Mouse (Mus musculus) liver, embryonic 14 days (tissue): ENCODE measurements around the gene Mcoln1. TPM values are rescaled to one million over a fixed set of nuclear protein-coding genes. Genes with fewer than 3 reads are reported as not detected.

Experiments used
- polyA plus RNA-seq: library from polyadenylated mRNA; depleted of rRNA; stranded (reverse); fragments of >200 nt; gene quantifications from 2 replicates; pipeline ENCODE4 v1.2.3, GENCODE M21; 2012; rRNA removed

The Mcoln1 gene
- 23.0 and 25.9 TPM in 2 replicates for polyA plus RNA-seq

GRCm38 (mm10) chr8:3500235-3501090, at the start of gene Mcoln1:
TSS of gene Mcoln1 (plus strand) at chr8:3500457.

GRCm38 (mm10) chr8:3467006-3467885, 33.0 kb upstream of the Mcoln1 start, which contains the start of gene Pex11g:
TSS of gene Pex11g (minus strand) at chr8:3467680.

GRCm38 (mm10) chr8:3470562-3470961, 29.7 kb upstream of the Mcoln1 start, which contains the start of gene Tex45:
TSS of gene Tex45 (plus strand) at chr8:3470862.

GRCm38 (mm10) chr8:3492901-3493844, 7.1 kb upstream of the Mcoln1 start, which contains the start of gene Zfp358:
TSS of gene Zfp358 (plus strand) at chr8:3493138.

GRCm38 (mm10) chr8:3515260-3515671, 15.0 kb downstream of the Mcoln1 start, which contains the start of gene Pnpla6:
TSS of gene Pnpla6 (plus strand) at chr8:3515384.

Other genes with a start within 250 kb of the Mcoln1 start
- gene Insr, start 220.8 kb upstream of the Mcoln1 start, polyA plus RNA-seq = 4.2 and 4.8 TPM in 2 replicates
- gene A430078G23Rik, start 147.0 kb upstream of the Mcoln1 start, polyA plus RNA-seq = 0.23 and 0.39 TPM in 2 replicates
- gene Arhgef18, start 107.5 kb upstream of the Mcoln1 start, polyA plus RNA-seq = 3.1 and 3.4 TPM in 2 replicates
- gene Pex11g, start 32.8 kb upstream of the Mcoln1 start, polyA plus RNA-seq = 2.6 and 2.8 TPM in 2 replicates
- gene Tex45, start 29.6 kb upstream of the Mcoln1 start, polyA plus RNA-seq = 0.02 TPM in 1 of 2 replicates, not detected in the other
- 4.3 and 4.4 TPM in 2 replicates for gene Zfp358, start 7.3 kb upstream of the Mcoln1 start, polyA plus RNA-seq
- 12.1 and 13.4 TPM in 2 replicates for gene Pnpla6, start 14.9 kb downstream of the Mcoln1 start, polyA plus RNA-seq
- gene C330021F23Rik, start 67.5 kb downstream of the Mcoln1 start, polyA plus RNA-seq = 2.6 and 3.3 TPM in 2 replicates
- gene Camsap3, start 86.8 kb downstream of the Mcoln1 start, polyA plus RNA-seq = 2.4 and 2.6 TPM in 2 replicates
- 25.8 and 27.8 TPM in 2 replicates for gene Xab2, start 120.9 kb downstream of the Mcoln1 start, polyA plus RNA-seq
- 32.5 and 36.6 TPM in 2 replicates for gene Pet100, start 121.1 kb downstream of the Mcoln1 start, polyA plus RNA-seq
- not detected in 2 replicates for gene Pcp2, start 125.1 kb downstream of the Mcoln1 start, polyA plus RNA-seq
- gene Stxbp2, start 130.5 kb downstream of the Mcoln1 start, polyA plus RNA-seq = 46.1 and 55.2 TPM in 2 replicates
- 0.03 TPM in 1 of 2 replicates, not detected in the other for gene Retn, start 155.3 kb downstream of the Mcoln1 start, polyA plus RNA-seq
- 1.2 and 1.8 TPM in 2 replicates for gene Mcemp1, start 165.3 kb downstream of the Mcoln1 start, polyA plus RNA-seq
- gene Fcor, start 171.9 kb downstream of the Mcoln1 start, polyA plus RNA-seq = 1.7 and 2.2 TPM in 2 replicates
- 12.6 and 13.2 TPM in 2 replicates for gene Trappc5, start 175.8 kb downstream of the Mcoln1 start, polyA plus RNA-seq
- gene Fcer2a, start 193.7 kb downstream of the Mcoln1 start, polyA plus RNA-seq = not detected in 2 replicates
- gene Clec4g, start 220.2 kb downstream of the Mcoln1 start, polyA plus RNA-seq = 3.0 and 3.5 TPM in 2 replicates
- 0.06 and 0.07 TPM in 2 replicates for gene Cd209a, start 248.5 kb downstream of the Mcoln1 start, polyA plus RNA-seq